Mouse (Mus musculus): ENCODE measurements around the gene Bicc1.
A peak's percentile ranks its signal among the peaks of the same experiment; 100 is the strongest.

Bicc1 gene

DNA sequence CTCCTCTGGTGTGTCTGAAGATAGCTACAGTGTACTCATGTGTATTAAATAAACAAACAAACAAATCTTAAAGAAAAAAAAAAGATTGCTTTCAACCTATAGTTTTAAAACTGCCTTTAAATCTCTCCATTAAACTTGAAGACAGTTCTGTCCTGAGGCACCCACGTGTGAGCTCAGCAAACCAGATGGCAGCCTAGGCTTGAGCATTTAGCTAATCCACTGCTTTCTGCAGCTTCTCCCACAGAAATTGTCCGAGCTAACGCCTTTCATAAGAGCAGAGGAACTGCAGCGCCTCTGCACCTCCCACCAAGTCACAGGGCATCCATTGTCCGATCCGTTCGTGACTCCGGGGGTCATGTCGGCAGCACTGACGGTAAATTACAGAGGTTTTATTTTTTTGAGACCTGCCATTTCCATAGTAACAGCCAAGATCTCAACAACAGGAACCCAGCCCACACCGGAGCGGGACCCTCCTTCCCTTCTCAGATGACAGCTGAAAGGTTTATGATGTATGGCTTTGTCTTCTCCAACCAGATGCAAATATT lies 284.4 kb downstream of the Bicc1 start:
- DNase-seq (ENCODE audit: low spot score in 2 of 2), result peak in 1 of 2 experiments; percentile 41

Data from right cerebral cortex, adult 2 months (tissue).